Mouse (Mus musculus) embryonic fibroblast, embryonic 13.5 days (primary cell): ENCODE results near the gene Sult2b1. TPM values are rescaled to one million over a fixed set of nuclear protein-coding genes. Genes with fewer than 3 reads are reported as not detected.

Source experiments
- H3K27ac ChIP-seq: 2 replicates; pipeline ENCODE4 v1.5.1; 2012; ENCODE audit warnings: low read length, control low read depth, inconsistent platforms; ENCODE audit not compliant: insufficient read depth
- H3K4me1 ChIP-seq: 2 replicates; pipeline ENCODE4 v1.6.1; 2011; ENCODE audit warnings: low read length; ENCODE audit not compliant: control insufficient read depth, insufficient read depth
- H3K4me3 ChIP-seq: 2 replicates; pipeline ENCODE4 v1.5.1; 2011; ENCODE audit warnings: mild to moderate bottlenecking, control low read depth, low read length; ENCODE audit not compliant: insufficient read depth
- CTCF ChIP-seq: IDR thresholded peaks from 2 replicates; pipeline ENCODE4 v1.5.1; 2011; ENCODE audit warnings: mild to moderate bottlenecking, control low read depth, low read length, moderate library complexity, borderline replicate concordance; ENCODE audit not compliant: insufficient read depth
- POLR2A ChIP-seq: IDR thresholded peaks from 2 replicates; pipeline ENCODE4 v1.6.1; 2011; ENCODE audit warnings: low read depth, mild to moderate bottlenecking, control low read depth, low read length, moderate library complexity
- polyA plus RNA-seq: library from polyadenylated mRNA; stranded (reverse); fragments of >200 nt; gene quantifications from 2 replicates; pipeline ENCODE4 v1.2.4, GENCODE M21; 2011; ENCODE audit warnings: low read depth; ENCODE audit not compliant: missing spikeins, insufficient read length

Sult2b1 gene
- polyA plus RNA-seq, 1 experiment, result 0.44 TPM

DNA sequence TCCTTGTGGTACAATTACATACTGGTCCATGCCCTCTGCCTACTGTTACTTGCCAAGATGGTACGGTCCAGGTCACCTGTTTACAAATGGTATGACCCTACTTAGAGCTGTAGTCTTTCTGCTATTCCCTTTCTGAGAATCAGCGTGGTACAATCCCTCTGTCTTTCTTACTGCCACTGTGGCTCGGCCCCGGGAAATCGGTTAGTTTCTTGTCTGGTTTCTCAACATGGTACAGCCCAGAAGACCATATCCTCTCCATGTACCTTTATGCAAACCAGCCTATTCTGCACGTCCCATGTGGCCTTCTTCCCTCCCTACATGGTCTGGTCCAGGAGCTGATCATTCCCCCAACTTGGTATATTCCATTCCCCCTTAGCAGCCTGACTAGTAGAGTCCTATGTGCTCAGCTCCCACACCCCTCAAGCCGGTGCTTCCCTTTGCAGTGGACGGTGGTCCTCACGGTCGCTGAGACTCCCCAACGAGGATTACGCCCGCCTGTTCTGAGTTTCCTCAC is 80.4 kb downstream of the Sult2b1 start:
- Histone ChIP-seq H3K4me3 (peak overlapping the region; percentile 30), H3K4me1 (peaks cover 11% of the 10 kb centered on the region), H3K27ac (no peak overlapping the region; the same call in 1 of the 2 replicates)
- TF ChIP-seq POLR2A (peak; percentile 69), CTCF (no peak)

DNA sequence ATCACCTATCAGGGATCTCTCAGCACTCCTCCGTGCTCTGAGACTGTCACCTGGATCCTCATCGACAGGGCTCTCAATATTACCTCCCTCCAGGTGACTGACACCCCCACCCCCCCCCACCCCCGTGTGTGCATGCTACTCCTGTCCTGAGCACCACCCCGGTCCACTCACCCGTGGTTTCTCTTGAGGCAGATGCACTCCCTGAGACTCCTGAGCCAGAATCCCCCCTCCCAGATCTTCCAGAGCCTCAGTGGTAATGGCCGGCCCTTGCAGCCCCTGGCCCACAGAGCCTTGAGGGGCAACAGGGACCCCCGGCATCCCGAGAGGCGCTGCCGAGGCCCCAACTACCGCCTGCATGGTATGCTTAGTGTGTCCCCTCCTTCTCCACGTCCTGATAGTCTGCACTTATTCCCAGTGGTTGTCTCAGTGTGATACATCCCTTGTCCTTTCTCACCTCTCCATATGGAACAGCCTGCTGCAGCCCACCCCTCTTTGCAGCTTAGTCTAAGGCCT is 80.9 kb downstream of the Sult2b1 start:
- H3K4me1 ChIP-seq, result peaks cover 11% of the 10 kb centered on the region
- H3K4me3 ChIP-seq, result no peak overlapping the region
- no peak overlapping the region for H3K27ac ChIP-seq
- no peak for TF ChIP-seq POLR2A
- no peak for TF ChIP-seq CTCF

DNA sequence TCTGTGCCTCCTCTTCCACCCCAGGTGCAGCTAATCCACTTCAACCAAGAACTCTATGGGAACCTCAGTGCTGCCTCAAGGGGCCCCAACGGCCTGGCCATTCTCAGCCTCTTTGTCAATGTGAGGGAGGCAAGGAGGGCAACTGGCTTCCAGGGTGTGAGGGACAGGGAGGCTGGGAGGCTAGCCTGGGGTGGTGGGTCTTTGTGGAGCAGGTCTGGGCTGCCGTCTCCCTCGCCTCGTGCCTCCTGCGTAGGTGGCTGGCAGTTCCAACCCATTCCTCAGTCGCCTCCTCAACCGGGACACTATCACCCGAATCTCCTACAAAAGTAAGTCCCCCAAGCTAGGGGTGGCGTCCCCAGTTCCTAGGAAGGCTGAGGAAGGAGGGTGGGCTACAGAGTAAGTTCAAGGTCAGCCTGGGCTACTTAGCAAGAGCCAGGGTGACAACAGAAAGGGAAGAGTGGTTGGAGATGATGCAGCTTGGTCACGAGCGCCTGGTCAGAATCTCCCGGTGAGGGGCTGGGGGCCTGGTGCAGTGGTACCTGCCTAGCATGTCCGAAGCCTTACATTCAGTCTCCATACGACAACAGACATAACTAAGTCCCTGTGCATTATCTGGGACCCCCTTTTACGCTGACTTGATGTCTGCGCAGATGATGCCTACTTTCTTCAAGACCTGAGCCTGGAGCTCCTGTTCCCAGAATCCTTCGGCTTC is 81.5 kb downstream of the Sult2b1 start:
- no peak overlapping the region for H3K4me3 ChIP-seq
- TF ChIP-seq CTCF (no peak), POLR2A (no peak)
- H3K4me1 ChIP-seq, result peaks cover 8% of the 10 kb centered on the region
- no peak overlapping the region for H3K27ac ChIP-seq

DNA sequence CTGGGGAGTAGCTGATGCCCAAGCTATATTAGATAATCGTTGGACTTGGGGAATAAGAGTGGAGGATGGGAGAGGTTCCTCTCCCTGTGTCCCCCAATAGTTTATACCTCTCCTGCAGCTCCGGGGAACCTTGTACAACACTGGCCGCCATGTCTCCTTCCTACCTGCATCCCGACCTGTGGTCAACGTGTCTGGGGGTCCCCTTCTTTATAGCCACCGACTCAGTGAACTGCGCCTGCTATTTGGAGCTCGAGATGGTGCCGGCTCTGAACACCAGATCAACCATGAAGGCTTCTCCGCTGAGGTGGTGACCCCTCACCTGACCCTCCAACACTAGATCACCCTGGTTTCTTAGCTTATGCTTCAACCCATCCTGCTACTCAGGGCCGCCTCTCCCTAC is 82.2 kb downstream of the Sult2b1 start:
- Histone ChIP-seq H3K4me1 (peaks cover 5% of the 10 kb centered on the region; the same call in 1 of the 2 replicates), H3K27ac (no peak overlapping the region), H3K4me3 (no peak overlapping the region)
- TF ChIP-seq POLR2A, result no peak
- no peak for TF ChIP-seq CTCF

DNA sequence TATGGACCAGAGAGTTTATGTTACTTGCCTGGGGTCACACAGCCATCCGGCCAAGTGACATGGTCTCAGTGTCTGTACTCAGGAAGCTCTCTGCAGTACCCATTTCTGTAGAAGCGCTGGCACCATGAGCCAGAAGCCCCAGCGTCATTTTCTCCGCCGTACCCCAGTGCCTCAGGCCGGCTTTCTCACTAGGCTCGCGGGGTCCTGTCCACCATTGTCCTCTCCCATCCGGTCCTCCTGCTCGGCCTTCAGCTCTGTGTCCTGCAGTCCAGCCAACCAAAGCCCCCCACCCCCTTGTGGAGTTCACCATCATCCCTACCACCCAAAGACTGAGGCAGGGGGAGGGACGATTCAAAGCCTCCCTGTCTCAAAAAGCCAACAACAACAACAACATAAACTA is 82.9 kb downstream of the Sult2b1 start:
- no peak for TF ChIP-seq CTCF
- no peak for TF ChIP-seq POLR2A

DNA sequence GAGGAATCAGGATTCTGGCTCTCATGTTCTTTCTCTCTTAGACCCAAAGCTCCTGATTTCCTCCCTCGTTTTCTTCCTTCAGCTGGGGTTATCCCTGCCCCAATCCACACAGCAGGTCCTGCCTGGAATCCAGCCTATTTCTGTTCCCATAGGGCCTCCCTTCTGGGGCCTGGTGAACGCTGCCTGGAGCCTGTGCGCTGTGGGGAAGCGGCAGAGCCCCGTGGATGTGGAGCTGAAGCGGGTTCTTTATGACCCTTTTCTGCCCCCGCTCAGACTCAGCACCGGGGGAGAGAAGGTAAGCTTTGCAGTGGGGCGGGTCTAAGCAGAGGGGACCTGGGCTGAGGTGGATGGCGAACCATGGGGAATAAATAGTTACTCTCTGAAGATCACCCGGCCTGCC is 83.4 kb downstream of the Sult2b1 start:
- no peak overlapping the region for H3K27ac ChIP-seq
- TF ChIP-seq CTCF (no peak), POLR2A (no peak)
- no peak overlapping the region for H3K4me3 ChIP-seq
- peaks cover 4% of the 10 kb centered on the region; the same call in 1 of the 2 replicates for H3K4me1 ChIP-seq

More for the DNA sequence above, 82.9 kb downstream of the Sult2b1 start:
- H3K4me1 ChIP-seq, result peaks cover 4% of the 10 kb centered on the region; the same call in 1 of the 2 replicates
- no peak overlapping the region for H3K27ac ChIP-seq
- no peak overlapping the region for H3K4me3 ChIP-seq

DNA sequence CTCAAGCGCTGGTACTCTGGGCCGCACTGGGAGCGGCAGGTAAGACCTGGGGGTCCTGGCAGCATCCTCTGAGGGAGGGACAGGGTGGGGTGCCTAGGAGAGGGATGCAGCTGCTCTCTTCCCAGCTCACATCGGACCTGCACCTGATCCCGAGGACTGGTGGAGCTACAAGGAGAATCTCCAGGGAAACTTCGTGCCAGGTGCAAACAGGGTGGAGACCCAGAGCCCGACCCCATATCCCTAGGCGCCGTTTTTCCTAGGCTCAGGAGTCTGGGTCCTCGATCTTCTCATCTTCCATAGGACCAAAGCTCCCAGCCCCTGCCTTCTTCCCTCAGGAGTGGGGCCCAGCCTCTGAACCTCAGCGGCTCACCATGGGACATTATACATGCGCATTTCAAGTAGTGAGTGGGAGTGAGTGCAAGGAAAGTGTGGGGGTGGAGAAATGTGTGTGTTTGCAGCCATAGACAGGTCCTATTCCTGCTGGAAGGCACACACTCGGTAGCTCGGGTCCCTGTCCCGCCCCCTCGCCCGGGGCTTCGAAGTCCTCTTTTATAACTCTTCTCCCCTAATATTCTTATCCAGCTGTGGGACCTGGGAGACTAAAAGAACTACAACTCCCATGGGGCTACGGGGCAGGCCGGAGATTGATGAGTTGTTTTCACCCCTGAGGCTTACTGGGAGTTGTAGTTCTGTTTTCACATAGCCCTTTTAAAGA is 84.0 kb downstream of the Sult2b1 start:
- no peak overlapping the region for H3K27ac ChIP-seq
- 0 out of 2 replicates have a peak, but pooled peaks cover 4% of the 10 kb centered on the region for H3K4me1 ChIP-seq
- TF ChIP-seq POLR2A, result no peak
- TF ChIP-seq CTCF, result no peak
- H3K4me3 ChIP-seq, result peak overlapping the region; percentile 9; the same call in 1 of the 2 replicates

DNA sequence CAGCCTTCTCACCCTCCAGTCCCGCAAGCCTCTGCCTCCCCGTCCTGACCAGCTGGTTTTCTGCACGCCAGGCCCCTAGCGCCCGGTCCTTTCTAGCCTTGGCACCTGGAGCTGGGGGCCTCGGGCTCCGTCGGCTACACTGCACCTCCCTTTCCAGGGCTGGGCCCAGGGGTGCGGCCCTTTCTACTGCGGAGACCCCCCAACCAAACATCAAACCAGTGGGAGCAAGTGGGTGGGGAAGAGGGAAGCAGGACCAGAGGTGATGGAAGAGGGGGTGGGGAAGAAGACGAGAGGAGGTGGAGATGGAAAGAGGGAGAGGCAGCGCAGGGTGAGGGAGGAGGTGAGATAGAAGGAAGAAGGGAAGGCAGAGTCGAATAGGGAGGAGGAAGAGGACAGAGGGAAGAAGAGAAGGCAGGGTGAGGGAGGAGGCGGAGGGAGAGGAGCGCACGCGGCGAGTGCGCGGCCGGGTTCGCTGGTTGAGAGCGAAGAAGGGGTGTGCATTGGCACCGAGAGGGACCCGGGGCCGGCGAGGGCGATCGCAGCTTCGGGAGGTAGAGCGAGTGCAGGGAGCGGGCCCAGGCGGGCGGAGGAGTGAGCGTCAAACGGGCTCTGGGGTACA is 84.8 kb downstream of the Sult2b1 start, which contains the start of gene Car11:
Gene Car11 (plus strand): TSS at position 321 of the 619 bp plus-strand sequence.
- Histone ChIP-seq H3K4me3 (peak within 1 kb of the TSS; percentile 9; the same call in 1 of the 2 replicates), H3K27ac (no peak within 1 kb of the TSS), H3K4me1 (0 out of 2 replicates have a peak, but pooled peaks cover 4% of the 10 kb centered on the region)
- TF ChIP-seq POLR2A (no peak), CTCF (no peak)

DNA sequence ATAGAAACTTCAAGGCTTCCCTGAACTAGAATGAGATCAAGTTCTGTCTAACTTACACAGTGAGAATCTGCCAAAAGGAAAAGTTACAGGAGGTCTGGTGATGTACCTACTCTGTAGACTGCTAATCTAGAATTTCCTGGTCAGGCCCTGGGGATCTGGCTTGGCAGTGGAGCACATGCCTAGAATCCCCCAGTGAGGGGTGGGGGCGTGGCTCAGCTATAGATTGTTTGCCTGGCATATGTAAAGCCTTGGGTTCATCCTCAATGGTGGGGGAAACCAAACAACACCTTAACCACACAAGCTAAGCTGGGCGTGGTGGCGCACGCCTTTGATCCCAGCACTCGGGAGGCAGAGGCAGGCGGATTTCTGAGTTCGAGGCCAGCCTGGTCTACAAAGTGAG is 86.6 kb downstream of the Sult2b1 start:
- Histone ChIP-seq H3K27ac (no peak overlapping the region), H3K4me1 (0 out of 2 replicates have a peak, but pooled peaks cover 4% of the 10 kb centered on the region), H3K4me3 (no peak overlapping the region)
- TF ChIP-seq POLR2A (no peak), CTCF (no peak)

DNA sequence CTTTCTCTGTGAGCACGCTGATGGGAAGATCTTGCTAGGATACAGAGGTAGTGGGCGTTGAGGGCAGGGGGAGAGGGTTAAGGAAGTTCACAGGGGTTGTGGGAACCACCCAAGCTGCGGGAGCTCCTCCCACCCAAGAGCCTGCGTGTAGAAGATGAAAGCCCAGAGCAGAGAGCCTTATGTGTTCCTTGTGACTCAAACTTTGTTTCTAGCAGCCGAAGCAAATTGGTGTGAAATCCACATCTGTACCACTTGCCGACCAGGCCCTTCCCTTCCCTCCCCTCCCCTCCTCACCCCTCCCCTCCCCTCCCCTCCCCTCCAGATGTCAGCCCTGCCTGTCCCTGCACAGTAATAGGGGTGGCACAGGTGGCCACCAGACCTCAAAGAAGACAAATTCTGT is 89.4 kb downstream of the Sult2b1 start:
- Histone ChIP-seq H3K27ac (no peak overlapping the region), H3K4me1 (no peaks in the 10 kb centered on the region), H3K4me3 (no peak overlapping the region)
- TF ChIP-seq CTCF (no peak), POLR2A (no peak)
